Mouse (Mus musculus) erythroblast, adult 5-6 weeks (primary cell): ENCODE data around the gene Bmp8b. TPM values are rescaled to one million over a fixed set of nuclear protein-coding genes. Genes with fewer than 3 reads are reported as not detected.

Experiments
- ATAC-seq: replicated peaks from 2 replicates; pipeline ENCODE4 v1.8.0; 2016; ENCODE audit warnings: moderate number of reproducible peaks, mild to moderate bottlenecking, moderate TSS enrichment, inconsistent platforms; ENCODE audit not compliant: poor library complexity, low FRiP score, severe bottlenecking
- total RNA-seq, 2 experiments: library from RNA; stranded (forward) in 1 of 2; stranded (reverse) in 1 of 2; fragments of 150-400 nt in 1 of 2; fragments of 200-764, 138-1000 nt in 1 of 2; gene quantifications; 2 replicates each; pipeline versions ENCODE4 v1.2.3 to v1.2.4; 2015 to 2017; ENCODE audit warnings: low replicate concordance in 2 of 2

Gene Bmp8b
- total RNA-seq, 2 experiments from 2014 or later, result 0.19 TPM; not detected in 1

GRCm38 (mm10) chr4:123162305-123162917, 57.4 kb downstream of the Bmp8b start:
- ATAC-seq, result no peak

- ATAC-seq, result no peak
These were observed 59.2 kb downstream of the Bmp8b start for GRCm38 (mm10) chr4:123164157-123164556.

DNA sequence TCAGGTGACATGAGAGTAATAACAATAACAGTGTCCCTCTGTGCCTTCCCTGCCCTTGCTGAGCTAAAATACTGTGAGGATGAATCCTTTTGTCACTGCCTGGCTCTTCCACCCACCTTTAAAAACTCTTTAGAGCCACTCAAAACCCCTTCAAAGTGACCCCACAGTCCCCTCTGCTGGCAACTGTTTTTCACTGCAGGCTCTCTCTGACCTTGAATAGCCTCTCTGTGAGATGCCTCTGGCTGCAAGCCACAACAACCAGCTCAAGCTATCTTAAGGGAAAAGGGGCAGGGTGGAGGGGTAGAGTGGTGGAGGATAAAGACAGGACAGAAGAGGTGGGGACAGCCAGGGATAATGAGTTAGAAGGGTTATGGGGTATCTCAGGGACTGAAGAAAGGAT, 66.8 kb downstream of the Bmp8b start:
- no peak for ATAC-seq

Other genes starting within 250 kb of the Bmp8b start
- 77.8 and 106 TPM in 2 replicates for gene Cap1, start 219.1 kb upstream of the Bmp8b start, total RNA-seq (2015; ENCODE audit: low replicate concordance)
- 76.8 and 86.9 TPM in 2 replicates for gene Cap1, start 219.1 kb upstream of the Bmp8b start, total RNA-seq (2017; ENCODE audit: low replicate concordance)
- gene Mfsd2a, start 144.0 kb upstream of the Bmp8b start, total RNA-seq (2015; ENCODE audit: low replicate concordance), result not detected in 2 replicates
- gene Mfsd2a, start 144.0 kb upstream of the Bmp8b start, total RNA-seq (2017; ENCODE audit: low replicate concordance), result not detected in 2 replicates
- 1.7 TPM in 1 of 2 replicates, not detected in the other for gene Mycl, start 109.5 kb upstream of the Bmp8b start, total RNA-seq (2015; ENCODE audit: low replicate concordance)
- gene Mycl, start 109.5 kb upstream of the Bmp8b start, total RNA-seq (2017; ENCODE audit: low replicate concordance), result 0.56 and 2.5 TPM in 2 replicates
- gene Trit1, start 88.6 kb upstream of the Bmp8b start, total RNA-seq (2015; ENCODE audit: low replicate concordance), result 3.5 and 5.0 TPM in 2 replicates
- 2.0 and 3.2 TPM in 2 replicates for gene Trit1, start 88.6 kb upstream of the Bmp8b start, total RNA-seq (2017; ENCODE audit: low replicate concordance)
- not detected in 2 replicates for gene Oxct2b, start 11.1 kb downstream of the Bmp8b start, total RNA-seq (2015; ENCODE audit: low replicate concordance)
- gene Oxct2b, start 11.1 kb downstream of the Bmp8b start, total RNA-seq (2017; ENCODE audit: low replicate concordance), result not detected in 2 replicates
- gene Ppie, start 34.8 kb downstream of the Bmp8b start, total RNA-seq (2015; ENCODE audit: low replicate concordance), result 5.2 and 5.6 TPM in 2 replicates
- gene Ppie, start 34.8 kb downstream of the Bmp8b start, total RNA-seq (2017; ENCODE audit: low replicate concordance), result 4.3 and 15.4 TPM in 2 replicates
- gene Hpcal4, start 78.1 kb downstream of the Bmp8b start, total RNA-seq (2015; ENCODE audit: low replicate concordance), result not detected in 2 replicates
- not detected in 2 replicates for gene Hpcal4, start 78.1 kb downstream of the Bmp8b start, total RNA-seq (2017; ENCODE audit: low replicate concordance)
- gene Nt5c1a, start 96.3 kb downstream of the Bmp8b start, total RNA-seq (2015; ENCODE audit: low replicate concordance), result not detected in 2 replicates
- gene Nt5c1a, start 96.3 kb downstream of the Bmp8b start, total RNA-seq (2017; ENCODE audit: low replicate concordance), result not detected in 2 replicates
- gene Heyl, start 128.4 kb downstream of the Bmp8b start, total RNA-seq (2015; ENCODE audit: low replicate concordance), result 0.21 TPM in 1 of 2 replicates, not detected in the other
- gene Heyl, start 128.4 kb downstream of the Bmp8b start, total RNA-seq (2017; ENCODE audit: low replicate concordance), result not detected in 2 replicates
- 139 and 182 TPM in 2 replicates for gene Pabpc4, start 157.2 kb downstream of the Bmp8b start, total RNA-seq (2015; ENCODE audit: low replicate concordance)
- gene Pabpc4, start 157.2 kb downstream of the Bmp8b start, total RNA-seq (2017; ENCODE audit: low replicate concordance), result 218 and 250 TPM in 2 replicates
- not detected in 2 replicates for gene Oxct2a, start 218.5 kb downstream of the Bmp8b start, total RNA-seq (2015; ENCODE audit: low replicate concordance)
- gene Oxct2a, start 218.5 kb downstream of the Bmp8b start, total RNA-seq (2017; ENCODE audit: low replicate concordance), result not detected in 2 replicates
- not detected in 2 replicates for gene Bmp8a, start 238.1 kb downstream of the Bmp8b start, total RNA-seq (2015; ENCODE audit: low replicate concordance)
- gene Bmp8a, start 238.1 kb downstream of the Bmp8b start, total RNA-seq (2017; ENCODE audit: low replicate concordance), result not detected in 2 replicates